Mouse (Mus musculus) induced T-regulatory cell, adult 2 months (primary cell): Measurements from ENCODE around the gene Lhx4.

ENCODE experiments used
- DNase-seq: peaks from one replicate; pipeline ENCODE4 v3.0.0-alpha.2; 2012; ENCODE audit warnings: low read depth

Gene Lhx4

DNA sequence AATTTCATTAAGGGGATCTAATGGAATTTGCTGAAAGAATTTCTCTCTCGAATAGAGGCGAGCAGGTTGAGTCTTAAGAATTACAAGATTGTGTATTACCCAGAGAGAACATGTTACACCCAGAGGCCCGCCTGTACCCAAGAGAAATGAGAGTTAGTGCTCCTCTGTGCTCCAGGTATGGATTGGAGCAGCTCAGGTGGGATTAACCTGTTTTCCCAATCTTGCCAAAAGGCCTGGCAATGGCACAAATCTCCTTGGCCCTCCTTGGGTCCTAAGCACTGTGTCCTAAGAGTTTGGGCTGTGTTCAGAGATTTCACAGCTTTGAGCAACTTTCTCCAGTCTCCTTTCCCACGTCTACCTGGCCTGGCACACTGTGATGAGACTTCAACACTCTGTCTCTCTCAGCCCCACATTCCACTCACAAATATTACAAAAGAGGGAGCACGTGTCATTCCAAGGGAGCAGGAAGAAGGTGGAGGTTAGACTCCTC lies 48.2 kb downstream of the Lhx4 start:
- DNase-seq, result no peak

DNA sequence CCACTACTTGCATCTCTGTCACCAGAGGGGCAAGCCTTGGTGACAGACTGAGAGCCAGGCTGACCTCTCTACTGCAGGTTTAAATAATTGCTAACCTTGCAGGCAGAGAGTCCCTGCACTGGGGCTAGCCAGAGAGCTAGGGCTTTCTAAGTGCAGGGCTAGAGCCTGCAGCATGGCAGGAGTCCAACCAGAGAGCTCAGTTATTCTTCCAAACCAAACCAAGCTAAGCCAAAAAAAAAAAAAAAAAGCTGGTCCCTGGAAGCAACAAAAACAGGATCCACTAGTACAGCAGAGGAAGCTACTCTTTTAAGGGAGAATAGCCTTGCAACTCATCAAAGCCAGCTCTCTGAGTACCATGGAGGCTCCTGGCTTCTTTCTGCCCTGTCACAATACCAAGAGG lies 50.6 kb downstream of the Lhx4 start:
- DNase-seq, result no peak

DNA sequence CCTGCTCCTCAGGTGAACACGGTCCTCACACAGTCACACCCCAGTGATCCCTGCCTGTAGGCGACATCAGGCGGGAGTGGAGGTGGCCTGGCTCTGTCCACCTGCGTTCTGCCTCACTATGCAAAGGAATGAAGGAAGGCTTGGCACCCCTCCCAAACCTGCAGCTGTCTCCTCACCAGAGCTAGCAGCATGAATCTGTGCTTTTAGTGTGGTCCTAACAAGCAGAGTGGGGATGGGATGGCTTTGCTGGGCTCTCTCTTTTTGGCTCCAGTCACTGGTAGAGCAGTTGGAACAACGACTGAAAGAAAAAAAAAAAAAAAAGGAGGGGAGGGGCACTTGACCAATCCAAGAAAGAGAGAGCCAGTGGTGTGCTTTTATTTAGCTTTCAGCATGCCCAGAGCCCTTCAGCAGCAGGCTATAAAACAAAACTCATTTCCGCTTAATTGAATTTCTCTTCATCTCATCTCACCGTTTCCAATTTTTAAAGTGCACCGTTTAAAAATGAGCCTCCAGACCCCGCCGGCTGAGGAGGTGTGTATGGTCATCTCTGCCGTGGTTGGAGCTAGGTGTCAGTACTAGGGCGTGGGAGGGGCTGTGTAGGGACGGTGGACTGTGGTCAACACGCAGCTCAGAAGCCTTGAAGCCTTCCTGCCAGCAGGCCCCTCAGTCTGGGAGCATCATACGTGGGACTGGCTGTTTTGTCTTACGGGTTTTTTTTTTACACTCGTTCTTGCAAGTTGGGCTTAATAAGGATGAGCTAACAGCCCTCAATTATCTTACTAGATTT lies 52.9 kb downstream of the Lhx4 start:
- DNase-seq, result no peak

DNA sequence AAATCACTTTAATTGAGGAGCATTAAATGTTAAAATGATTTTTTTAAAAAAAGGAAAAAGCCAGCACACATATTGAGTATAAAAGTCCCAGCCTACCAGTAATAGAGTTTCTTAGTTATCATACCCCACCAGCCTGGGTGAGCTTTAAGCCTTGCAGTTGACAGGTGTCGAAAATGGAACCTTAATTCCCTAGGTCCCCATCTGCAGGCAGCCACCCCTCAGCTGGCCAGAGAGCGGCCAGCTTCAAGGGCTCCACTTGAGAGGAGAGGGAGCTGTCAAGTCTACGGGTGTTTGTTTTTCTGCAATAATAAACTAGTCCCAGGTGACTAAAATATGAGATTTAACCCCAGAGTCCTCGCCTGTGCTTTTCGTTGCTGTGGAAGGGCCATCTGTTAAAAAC lies 58.0 kb downstream of the Lhx4 start:
- DNase-seq, result no peak

DNA sequence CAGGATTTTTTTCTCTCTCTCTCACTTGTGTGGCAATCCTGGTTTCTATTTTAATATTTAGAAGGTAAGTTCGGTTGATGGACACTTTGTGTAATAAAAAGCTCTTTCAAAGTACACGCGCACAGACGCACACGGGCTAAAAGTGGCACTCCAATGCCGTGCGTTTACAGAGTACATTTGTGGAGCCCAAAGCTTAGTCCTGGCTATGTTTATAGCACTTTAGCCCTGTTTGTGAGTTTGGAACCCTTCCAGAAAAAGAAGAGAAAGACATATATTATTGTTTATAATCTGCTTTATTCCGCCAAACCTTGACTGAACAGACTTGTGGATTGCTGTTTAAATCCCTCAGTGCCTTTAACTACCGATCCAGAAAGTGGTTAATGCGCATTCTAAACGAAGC lies 58.5 kb downstream of the Lhx4 start:
- no peak for DNase-seq

DNA sequence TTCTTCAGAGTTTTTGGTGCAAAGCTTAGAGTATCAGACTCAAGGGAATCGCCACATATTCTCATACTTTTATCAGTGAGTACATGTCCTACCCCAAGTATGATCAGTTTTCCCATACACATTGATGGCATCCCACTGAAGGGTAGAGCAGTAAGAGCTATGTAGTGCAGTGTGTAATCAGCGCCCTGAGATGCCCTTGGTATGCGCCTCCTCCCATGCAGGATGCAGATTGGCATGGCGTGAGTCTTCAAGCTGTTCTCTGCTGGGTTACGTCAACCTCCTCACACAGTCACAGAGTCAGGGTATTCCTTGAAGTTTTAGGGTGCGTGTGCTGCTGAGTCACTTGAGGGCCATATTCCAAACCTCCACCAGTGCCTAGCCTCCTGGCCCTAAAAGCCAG lies 59.3 kb downstream of the Lhx4 start:
- no peak for DNase-seq

DNA sequence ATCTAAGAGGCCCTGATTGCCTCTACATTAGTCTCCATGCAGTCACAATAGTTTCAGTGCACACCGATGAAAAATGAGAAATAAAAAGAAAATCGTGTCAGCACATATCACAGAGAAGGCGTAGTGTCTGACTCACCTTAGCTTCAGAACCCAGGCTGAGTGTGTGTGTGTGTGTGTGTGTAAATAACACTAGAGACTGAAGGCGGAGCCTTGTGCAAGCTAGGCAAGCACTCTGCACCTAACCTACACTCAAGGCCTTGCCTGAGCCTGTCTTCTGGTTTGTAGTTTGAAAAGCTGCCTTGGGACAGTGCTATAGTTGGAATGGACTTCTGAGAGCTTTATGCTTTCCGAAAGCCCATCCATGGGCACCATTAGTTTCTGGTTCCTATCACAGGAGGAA lies 61.9 kb downstream of the Lhx4 start:
- DNase-seq, result no peak

DNA sequence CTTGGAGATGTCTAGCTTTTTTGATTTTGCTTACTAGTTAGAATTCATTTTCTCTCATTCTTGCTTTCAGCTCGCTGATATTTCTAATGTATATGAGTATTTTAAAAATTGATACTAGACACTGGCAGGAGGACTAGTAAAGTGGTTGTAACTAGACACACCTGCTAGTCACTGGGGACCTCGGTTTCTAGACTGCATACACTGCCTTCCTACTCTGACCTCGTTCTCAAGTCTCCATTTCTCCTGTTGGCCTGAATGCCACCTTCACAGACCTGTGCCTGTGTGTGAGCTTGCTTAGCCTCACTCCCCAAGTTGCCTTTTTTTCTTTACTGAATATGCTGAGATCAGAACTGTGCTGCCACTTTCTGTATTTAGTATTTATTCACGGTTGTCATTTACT lies 62.3 kb downstream of the Lhx4 start:
- DNase-seq, result no peak

DNA sequence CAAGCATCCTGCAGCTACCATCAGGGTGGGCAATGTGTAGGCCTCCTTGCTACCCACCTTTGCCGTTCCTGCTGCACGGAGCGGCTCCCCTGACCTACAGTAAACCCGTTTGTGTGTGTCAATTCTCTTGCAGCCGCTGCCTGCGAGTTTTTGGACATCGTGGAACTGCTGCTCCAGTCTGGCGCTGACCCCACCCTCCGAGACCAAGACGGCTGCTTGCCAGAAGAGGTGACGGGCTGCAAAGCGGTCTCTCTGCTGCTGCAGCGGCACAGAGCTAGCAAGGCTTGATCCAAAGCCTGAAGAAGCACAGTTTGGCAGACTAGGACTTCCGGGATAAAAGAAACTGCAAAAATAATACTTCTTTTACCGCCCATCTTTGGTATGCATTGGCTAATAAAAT lies 64.7 kb downstream of the Lhx4 start:
- no peak for DNase-seq

DNA sequence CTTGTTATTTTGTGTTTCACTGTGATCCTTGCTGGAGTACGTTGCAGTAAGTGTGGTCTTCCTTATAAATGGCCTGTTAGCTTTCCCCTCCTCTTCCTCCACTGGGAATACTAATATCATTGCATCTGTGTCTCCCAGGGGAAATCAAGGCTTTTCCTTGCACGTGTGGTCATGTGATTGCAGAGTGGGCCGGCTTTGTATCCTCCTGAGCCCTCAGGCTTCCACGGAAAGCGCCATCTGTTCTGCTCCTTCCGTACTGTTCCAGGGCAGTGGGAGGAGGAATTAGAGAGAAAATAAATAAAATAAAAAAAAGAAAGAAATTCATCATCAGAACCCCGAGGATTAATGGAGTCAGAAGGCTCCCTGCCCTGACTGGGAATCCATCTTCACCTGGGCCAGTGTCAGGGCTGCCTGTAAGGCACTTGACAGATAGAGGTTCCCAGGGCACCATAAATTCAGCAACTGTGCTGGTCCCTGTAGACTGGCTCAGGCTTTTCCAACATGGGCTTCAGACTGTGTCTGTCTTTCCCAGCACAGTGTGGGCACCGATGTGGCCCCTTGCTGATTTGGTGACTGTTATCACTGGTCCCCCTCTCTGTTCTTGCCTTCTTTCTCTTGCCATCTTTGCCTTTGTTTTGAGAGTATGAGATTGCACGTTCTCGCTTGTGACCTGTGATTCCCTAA lies 70.2 kb downstream of the Lhx4 start:
- no peak for DNase-seq

DNA sequence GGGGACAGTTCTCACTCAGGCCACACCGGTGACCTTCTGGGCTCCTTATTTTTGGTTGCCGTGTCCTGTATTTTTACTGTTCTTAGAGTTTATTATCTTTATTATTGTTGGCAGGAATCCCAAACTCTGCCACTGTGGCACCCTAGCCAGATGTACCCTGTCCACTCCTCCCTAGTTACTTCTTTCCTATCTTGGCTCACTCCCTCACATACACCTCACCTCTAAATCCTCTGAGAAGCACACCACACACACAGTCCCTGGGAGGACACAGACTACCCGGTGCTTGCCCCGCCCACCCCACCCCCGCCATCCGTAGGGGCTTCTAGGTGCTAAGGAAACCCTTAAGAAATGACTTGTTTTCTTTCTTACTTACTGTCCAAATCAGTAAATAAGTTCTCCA lies 75.9 kb downstream of the Lhx4 start:
- DNase-seq, result no peak

DNA sequence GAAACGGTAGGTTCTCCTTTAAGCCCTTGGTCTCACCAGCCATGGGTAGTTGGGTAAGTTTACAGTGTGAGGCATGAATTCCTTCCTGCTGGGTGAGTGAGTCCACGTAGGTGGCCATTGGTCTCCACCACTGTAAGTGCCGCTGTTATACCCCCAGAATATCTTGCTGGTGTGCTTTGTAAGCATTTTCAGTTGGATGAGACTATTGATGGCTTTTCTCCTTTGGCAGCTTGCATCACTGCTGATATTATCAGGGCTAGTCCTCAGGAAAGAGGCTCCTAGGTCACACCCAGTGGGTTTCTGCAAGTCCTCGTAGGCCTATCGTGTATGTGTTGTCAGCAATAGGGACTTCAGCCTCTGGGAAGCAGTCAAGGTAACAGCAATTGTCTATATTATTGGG lies 87.5 kb downstream of the Lhx4 start:
- no peak for DNase-seq

DNA sequence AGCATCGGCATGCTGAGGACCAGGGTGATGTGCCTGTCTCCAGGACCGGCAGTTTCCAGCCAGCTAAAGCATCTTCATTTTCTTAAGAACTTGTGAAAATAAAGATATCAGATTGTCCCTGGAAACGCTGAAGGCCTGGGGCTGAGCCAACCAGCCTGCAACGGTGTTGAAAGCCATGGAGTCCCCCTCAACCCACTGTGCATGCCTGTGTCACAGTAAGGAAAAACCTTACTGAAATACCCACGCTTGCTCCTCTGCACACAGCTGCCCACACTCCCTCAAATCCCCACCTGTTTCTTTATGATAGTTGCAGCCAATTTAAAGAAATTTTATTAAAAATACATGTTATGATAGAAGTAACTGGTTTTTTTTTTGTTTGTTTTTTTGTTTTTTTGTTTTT lies 95.2 kb downstream of the Lhx4 start:
- no peak for DNase-seq

DNA sequence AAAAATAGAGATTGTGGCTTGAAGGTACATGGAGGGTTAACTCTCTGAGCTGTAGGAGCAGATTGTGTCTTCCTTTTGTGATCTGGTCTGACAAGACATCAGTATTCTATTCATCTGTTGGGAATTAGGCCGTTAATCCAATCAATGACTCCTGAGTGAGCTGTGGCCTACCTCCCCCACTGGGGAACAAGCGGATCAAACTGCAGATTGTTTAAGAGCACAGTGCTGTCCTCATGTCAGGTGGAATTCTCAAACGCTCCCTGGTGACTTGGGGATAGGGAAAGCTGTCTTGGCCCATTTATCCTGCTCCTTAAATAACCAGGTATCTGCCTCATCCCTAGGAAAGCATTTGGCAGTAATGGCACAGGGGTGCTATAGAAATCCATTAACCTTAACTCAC lies 96.5 kb downstream of the Lhx4 start:
- DNase-seq, result no peak

DNA sequence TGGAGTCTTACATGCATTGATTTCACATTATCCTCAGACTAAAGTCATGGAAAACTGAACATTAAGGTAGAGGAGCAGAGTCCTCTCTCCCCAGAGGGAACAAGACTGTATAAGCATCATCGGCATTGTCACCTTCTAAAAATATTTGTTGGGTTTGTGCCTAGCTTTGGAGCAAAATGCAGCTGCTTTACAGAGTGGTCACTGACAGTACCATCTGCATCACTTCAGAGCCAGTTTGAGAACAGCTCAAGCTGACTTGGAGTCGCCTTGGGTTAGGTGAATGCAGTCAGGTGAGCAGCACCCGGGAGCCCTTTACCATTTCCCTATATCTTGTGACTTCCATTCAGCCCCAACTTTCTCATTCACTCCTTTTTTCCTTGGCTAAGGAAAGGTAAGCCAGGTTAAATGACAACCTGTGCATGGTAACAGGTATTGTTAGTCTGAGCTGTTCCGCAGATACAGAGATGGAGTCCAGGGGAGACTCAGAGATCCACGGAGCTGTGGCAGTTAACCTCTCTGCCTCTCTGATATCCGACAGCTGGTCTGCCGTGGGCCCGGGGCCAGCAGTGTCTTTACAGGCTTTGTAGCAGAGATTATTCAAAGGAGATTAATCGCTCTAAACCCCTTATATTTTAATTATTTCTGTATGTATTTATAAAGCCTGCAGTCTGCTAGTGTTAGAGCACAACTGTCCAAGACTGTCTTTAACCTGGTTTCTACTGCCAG lies 101.2 kb downstream of the Lhx4 start:
- DNase-seq, result no peak
